23 mouse cellular contexts compared by ENCODE assay signal in genomic region chr10:61360667-61361066, GRCm38 (mm10). TPM values are rescaled to one million over a fixed set of nuclear protein-coding genes. Genes with fewer than 3 reads are reported as not detected.
"Had no signal": no experiment of that assay in that cellular context is flagged by ENCODE, and none has a peak within 500 bp of the region (broad histone marks: within the 10 kb centered on the region; RNA-seq: fewer than 3 reads in every experiment).

No protein-coding gene starts in this region.

- H3K9me3 ChIP-seq: midbrain, embryonic 12.5 days; neural tube, embryonic 13.5 days; neural tube, embryonic 15.5 days had no signal

- H3K9ac ChIP-seq: lung, embryonic 14.5 days; midbrain, embryonic 12.5 days; neural tube, embryonic 13.5 days; neural tube, embryonic 15.5 days had no signal

- ATAC-seq: midbrain, embryonic 16.5 days had no signal

- DNase-seq: lung, embryonic 14.5 days; lung, postnatal 10 days; lung, postnatal 4 days; midbrain, embryonic 14.5 days; retina, postnatal 1 day; right cerebral cortex, adult 18-20 months; right cerebral cortex, postnatal 25 days; right cerebral cortex, postnatal 4 days; spleen, adult 18-20 months; thymus, adult 18-20 months; thymus, postnatal 14 days; thymus, postnatal 36 days had no signal

- H3K27ac ChIP-seq: midbrain, embryonic 10.5 days; midbrain, embryonic 12.5 days; neural tube, embryonic 13.5 days; neural tube, embryonic 15.5 days had no signal

- H3K4me1 ChIP-seq: midbrain, embryonic 10.5 days; midbrain, embryonic 12.5 days; neural tube, embryonic 13.5 days had no signal

- H3K27me3 ChIP-seq: midbrain, embryonic 12.5 days; neural tube, embryonic 13.5 days; neural tube, embryonic 15.5 days had no signal

- H3K36me3 ChIP-seq: midbrain, embryonic 12.5 days; neural tube, embryonic 13.5 days; neural tube, embryonic 15.5 days had no signal

- H3K4me3 ChIP-seq: midbrain, embryonic 10.5 days; midbrain, embryonic 12.5 days; myocyte; neural tube, embryonic 13.5 days; neural tube, embryonic 15.5 days had no signal

- H3K4me2 ChIP-seq: lung, embryonic 14.5 days; midbrain, embryonic 12.5 days; neural tube, embryonic 13.5 days; neural tube, embryonic 15.5 days had no signal

RNA-seq across cellular contexts. Expression of gene Pald1, which starts 22.7 kb away (rescaled TPM):
- total RNA-seq: megakaryocyte-erythroid progenitor cell, adult 5-6 weeks had no signal

RNA-seq across cellular contexts. Expression of gene Nodal, which starts 57.1 kb away (rescaled TPM):
- total RNA-seq: megakaryocyte, adult 5-6 weeks; megakaryocyte-erythroid progenitor cell, adult 5-6 weeks had no signal
- polyA plus RNA-seq: midbrain, embryonic 12.5 days; midbrain, embryonic 14.5 days; neural tube, embryonic 11.5 days; neural tube, embryonic 13.5 days; small intestine, adult 2 months; stomach, embryonic 14.5 days had no signal
